Mouse (Mus musculus) G1E (cell line): Measurements from ENCODE around the gene Rbm3. TPM values are rescaled to one million over a fixed set of nuclear protein-coding genes. Genes with fewer than 3 reads are reported as not detected.
A peak's percentile ranks its signal among the peaks of the same experiment; 100 is the strongest.

Experiments
- ATAC-seq: 2 replicates; pipeline ENCODE4 v1.8.0; 2016; ENCODE audit warnings: mild to moderate bottlenecking; ENCODE audit not compliant: insufficient number of reproducible peaks, poor library complexity, low FRiP score, severe bottlenecking; ENCODE audit errors: extremely low read depth
- DNase-seq: peaks from one replicate; pipeline ENCODE4 v3.0.0; 2012; ENCODE audit warnings: low spot score
- H3K27me3 ChIP-seq: 2 replicates; pipeline ENCODE4 v1.6.1; 2012; ENCODE audit warnings: mild to moderate bottlenecking, low read length, inconsistent platforms; ENCODE audit not compliant: insufficient read depth
- H3K36me3 ChIP-seq: replicated peaks from 2 replicates; pipeline ENCODE3; 2012; ENCODE audit warnings: mild to moderate bottlenecking, inconsistent platforms
- H3K4me1 ChIP-seq: 2 replicates; pipeline ENCODE4 v1.6.1; 2012; ENCODE audit warnings: low read depth, low read length, inconsistent platforms, mixed read lengths; ENCODE audit not compliant: insufficient read depth
- H3K4me3 ChIP-seq: 2 replicates; pipeline ENCODE4 v1.5.1; 2012; ENCODE audit warnings: low read depth, mild to moderate bottlenecking, inconsistent platforms, low read length, moderate library complexity, mixed read lengths
- H3K9me3 ChIP-seq: replicated peaks from 2 replicates; pipeline ENCODE4 v1.6.1; 2012; ENCODE audit warnings: inconsistent platforms
- CTCF ChIP-seq: IDR thresholded peaks from 2 replicates; pipeline ENCODE4 v1.5.1; 2012; ENCODE audit warnings: low read depth, low read length, inconsistent platforms, mixed read lengths
- GATA1 ChIP-seq: IDR thresholded peaks from 2 replicates; pipeline ENCODE4 v1.6.1; 2012; ENCODE audit warnings: borderline replicate concordance, low read length, inconsistent platforms, mixed read lengths
- GATA2 ChIP-seq: IDR thresholded peaks from 2 replicates; pipeline ENCODE4 v1.6.1; 2012; ENCODE audit warnings: low read depth, low read length, inconsistent platforms, borderline replicate concordance
- POLR2AphosphoS5 ChIP-seq: IDR thresholded peaks from 2 replicates; pipeline ENCODE4 v1.6.1; 2012; ENCODE audit warnings: low read depth, low read length, inconsistent platforms; ENCODE audit not compliant: insufficient replicate concordance
- TAL1 ChIP-seq: conservative IDR thresholded peaks from 2 replicates; pipeline ENCODE4 v1.6.1; 2012; ENCODE audit warnings: low read depth, low read length, inconsistent platforms, mixed read lengths
- polyA plus RNA-seq: library from polyadenylated mRNA; stranded (reverse); fragments of >175 nt; gene quantifications from 2 replicates; pipeline ENCODE4 v1.2.3, GENCODE M21; 2012
- total RNA-seq, 2 experiments: library from RNA; stranded (forward) in 1 of 2; stranded (reverse) in 1 of 2; fragments of 200-1000 nt in 1 of 2; fragments of >200 nt in 1 of 2; fragmentation: Nextera tagmentation in 1 of 2; gene quantifications; 2 replicates each; pipeline ENCODE4 v1.2.3; 2014 to 2017

Rbm3 gene
- 460 and 585 TPM in 2 replicates for total RNA-seq (2014; fragmentation: Nextera tagmentation)
- 1,150 and 1,311 TPM in 2 replicates for total RNA-seq (2017)
- polyA plus RNA-seq = 125 and 248 TPM in 2 replicates

- Histone ChIP-seq H3K36me3 (peaks cover 41% of the 10 kb centered on the region), H3K4me1 (peaks cover 51% of the 10 kb centered on the region), H3K27me3 (no peaks in the 10 kb centered on the region), H3K9me3 (no peaks in the 10 kb centered on the region), H3K4me3 (peak within 1 kb of the TSS; percentile 79)
- peak; percentile 69 for DNase-seq
- no peak for TF ChIP-seq GATA2
- no peak for TF ChIP-seq POLR2AphosphoS5
- TF ChIP-seq CTCF = no peak
- TF ChIP-seq TAL1 = no peak
- TF ChIP-seq GATA1 = no peak
- ATAC-seq = peak; percentile 63
Observed at GRCm38 (mm10) chrX:8145153-8145991, at the start of gene Rbm3. Gene Rbm3, minus strand, starts transcription at chrX:8145880.

GRCm38 (mm10) chrX:8193419-8193723 is 47.7 kb upstream of the Rbm3 start, which contains the start of gene Ebp:
Gene Ebp, minus strand, starts transcription at chrX:8193512.
- peak within 1 kb of the TSS; percentile 81 for H3K4me3 ChIP-seq
- H3K27me3 ChIP-seq = no peaks in the 10 kb centered on the region
- DNase-seq (peak; percentile 19), ATAC-seq (no peak)
- no peaks in the 10 kb centered on the region for H3K9me3 ChIP-seq
- peaks cover 34% of the 10 kb centered on the region for H3K4me1 ChIP-seq
- no peak for TF ChIP-seq GATA1
- no peak for TF ChIP-seq CTCF
- no peak for TF ChIP-seq GATA2
- no peak for TF ChIP-seq POLR2AphosphoS5
- TF ChIP-seq TAL1 = no peak
- peaks cover 6% of the 10 kb centered on the region for H3K36me3 ChIP-seq

- H3K9me3 ChIP-seq = no peaks in the 10 kb centered on the region
- H3K4me1 ChIP-seq = peaks cover 28% of the 10 kb centered on the region
- peak; percentile 98 for ATAC-seq
- H3K27me3 ChIP-seq = no peaks in the 10 kb centered on the region
- TF ChIP-seq GATA2 (no peak), CTCF (no peak), POLR2AphosphoS5 (no peak), GATA1 (no peak), TAL1 (no peak)
- peaks cover 11% of the 10 kb centered on the region for H3K36me3 ChIP-seq
- peak; percentile 87 for DNase-seq
- peak overlapping the region; percentile 81 for H3K4me3 ChIP-seq
Observed at GRCm38 (mm10) chrX:8192640-8193418, 47.1 kb upstream of the Rbm3 start.

GRCm38 (mm10) chrX:8192126-8192639 is 46.5 kb upstream of the Rbm3 start:
- Histone ChIP-seq H3K4me3 (peak overlapping the region; percentile 81), H3K9me3 (no peaks in the 10 kb centered on the region), H3K36me3 (peaks cover 17% of the 10 kb centered on the region), H3K4me1 (peaks cover 24% of the 10 kb centered on the region), H3K27me3 (no peaks in the 10 kb centered on the region)
- DNase-seq (no peak), ATAC-seq (no peak)
- TF ChIP-seq POLR2AphosphoS5 = no peak
- no peak for TF ChIP-seq GATA2
- no peak for TF ChIP-seq CTCF
- no peak for TF ChIP-seq TAL1
- TF ChIP-seq GATA1 = no peak

GRCm38 (mm10) chrX:8182871-8183540 is 37.3 kb upstream of the Rbm3 start:
- TF ChIP-seq TAL1 (no peak), GATA1 (no peak), GATA2 (no peak), CTCF (no peak), POLR2AphosphoS5 (no peak)
- Histone ChIP-seq H3K4me1 (no peaks in the 10 kb centered on the region; the same call in 1 of the 2 replicates), H3K4me3 (no peak overlapping the region), H3K9me3 (no peaks in the 10 kb centered on the region), H3K36me3 (peaks cover 29% of the 10 kb centered on the region), H3K27me3 (no peaks in the 10 kb centered on the region)
- DNase-seq (no peak), ATAC-seq (no peak)

- Histone ChIP-seq H3K9me3 (no peaks in the 10 kb centered on the region), H3K27me3 (no peaks in the 10 kb centered on the region), H3K36me3 (peaks cover 2% of the 10 kb centered on the region), H3K4me3 (no peak overlapping the region), H3K4me1 (peaks cover 6% of the 10 kb centered on the region; the same call in 1 of the 2 replicates)
- ATAC-seq (no peak), DNase-seq (no peak)
- no peak for TF ChIP-seq POLR2AphosphoS5
- no peak for TF ChIP-seq TAL1
- TF ChIP-seq CTCF = no peak
- TF ChIP-seq GATA2 = no peak
- TF ChIP-seq GATA1 = no peak
Observed at GRCm38 (mm10) chrX:8179646-8180045, 34.0 kb upstream of the Rbm3 start.
